Mouse (Mus musculus) MEL (cell line): ENCODE measurements around the gene Tmc8. TPM values are rescaled to one million over a fixed set of nuclear protein-coding genes. Genes with fewer than 3 reads are reported as not detected.

Experiments used
- DNase-seq: peaks from one replicate; pipeline ENCODE4 v3.0.0; 2011; ENCODE audit warnings: low read depth, low spot score
- H3K27ac ChIP-seq: 2 replicates; pipeline ENCODE4 v1.5.1; 2012; ENCODE audit warnings: low read depth, mild to moderate bottlenecking, control low read depth, low read length, moderate library complexity; ENCODE audit not compliant: control insufficient read depth
- H3K27me3 ChIP-seq, 2 experiments: fragments of 150-350 bp in 1 of 2; sonication (generic) in 1 of 2; 2 replicates each; pipeline ENCODE4 v1.6.1; 2012; ENCODE audit warnings: low read length in 2 of 2, mild to moderate bottlenecking in 2 of 2, improper control_type of control experiment in 1 of 2, moderate library complexity in 1 of 2; ENCODE audit not compliant: insufficient read depth in 2 of 2, control insufficient read depth in 1 of 2
- H3K36me3 ChIP-seq, 2 experiments: 2 replicates each; pipeline ENCODE4 v1.6.1; 2012 to 2014; ENCODE audit warnings: low read length in 2 of 2, improper control_type of control experiment in 1 of 2, inconsistent platforms in 1 of 2, mild to moderate bottlenecking in 1 of 2; ENCODE audit not compliant: insufficient read depth in 2 of 2, control insufficient read depth in 1 of 2
- H3K4me1 ChIP-seq, 2 experiments: fragments of 150-350 bp in 1 of 2; sonication (generic) in 1 of 2; 2 replicates each; pipeline ENCODE4 v1.6.1; 2012; ENCODE audit warnings: low read length in 2 of 2, improper control_type of control experiment in 1 of 2, mild to moderate bottlenecking in 1 of 2; ENCODE audit not compliant: insufficient read depth in 2 of 2, control insufficient read depth in 1 of 2
- H3K4me3 ChIP-seq, 2 experiments: fragments of 150-350 bp in 1 of 2; sonication (generic) in 1 of 2; 2 replicates each; pipeline ENCODE4 v1.5.1; 2012; ENCODE audit warnings: low read depth in 2 of 2, low read length in 2 of 2, mild to moderate bottlenecking in 2 of 2, moderate library complexity in 2 of 2, control low read depth in 1 of 2, improper control_type of control experiment in 1 of 2; ENCODE audit not compliant: control insufficient read depth in 1 of 2, insufficient read depth in 1 of 2
- H3K79me2 ChIP-seq: 2 replicates; pipeline ENCODE4 v1.6.1; 2012; ENCODE audit warnings: mild to moderate bottlenecking, low read length, moderate library complexity; ENCODE audit not compliant: control insufficient read depth, poor library complexity, insufficient read depth
- H3K9ac ChIP-seq: 2 replicates; pipeline ENCODE4 v1.6.1; 2012; ENCODE audit warnings: low read depth, mild to moderate bottlenecking, control low read depth, low read length, moderate library complexity; ENCODE audit not compliant: control insufficient read depth, poor library complexity, severe bottlenecking
- H3K9me3 ChIP-seq: fragments of 150-350 bp; sonication (generic); replicated peaks from 2 replicates; pipeline ENCODE4 v1.6.1; 2012; ENCODE audit warnings: mild to moderate bottlenecking, low read length, improper control_type of control experiment, moderate library complexity; ENCODE audit not compliant: insufficient read depth
- CTCF ChIP-seq, 3 experiments: IDR thresholded peaks in 2 of 3; conservative IDR thresholded peaks in 1 of 3; 2 replicates each; pipeline ENCODE4 v1.5.1; 2011 to 2012; ENCODE audit warnings: low read length in 3 of 3, low read depth in 2 of 3, mild to moderate bottlenecking in 2 of 3, improper control_type of control experiment in 1 of 3, inconsistent platforms in 1 of 3, mixed read lengths in 1 of 3, moderate library complexity in 1 of 3; ENCODE audit not compliant: control insufficient read depth in 1 of 3, insufficient read depth in 1 of 3, poor library complexity in 1 of 3, severe bottlenecking in 1 of 3
- E2F4 ChIP-seq: IDR thresholded peaks from 2 replicates; pipeline ENCODE4 v1.6.1; 2011; ENCODE audit warnings: low read depth, low read length, improper control_type of control experiment, borderline replicate concordance
- ELF1 ChIP-seq: IDR thresholded peaks from 2 replicates; pipeline ENCODE4 v1.6.1; 2014; ENCODE audit warnings: low read depth, mild to moderate bottlenecking, inconsistent platforms, low read length, improper control_type of control experiment, moderate library complexity
- GABPA ChIP-seq: IDR thresholded peaks from 2 replicates; pipeline ENCODE4 v1.6.1; 2012; ENCODE audit warnings: low read depth, mild to moderate bottlenecking, inconsistent platforms, low read length, improper control_type of control experiment, moderate library complexity
- GATA1 ChIP-seq: IDR thresholded peaks from 2 replicates; pipeline ENCODE4 v1.6.1; 2011; ENCODE audit warnings: low read depth, low read length, improper control_type of control experiment
- MAX ChIP-seq: IDR thresholded peaks from 2 replicates; pipeline ENCODE4 v1.6.1; 2011; ENCODE audit warnings: low read length, improper control_type of control experiment
- MAZ ChIP-seq: IDR thresholded peaks from 2 replicates; pipeline ENCODE4 v1.6.1; 2012; ENCODE audit warnings: low read depth, mild to moderate bottlenecking, inconsistent platforms, low read length, improper control_type of control experiment
- NELFE ChIP-seq: IDR thresholded peaks from 2 replicates; pipeline ENCODE4 v1.6.1; 2011; ENCODE audit warnings: low read depth, low read length, improper control_type of control experiment
- NRF1 ChIP-seq: IDR thresholded peaks from 2 replicates; pipeline ENCODE4 v1.6.1; 2014; ENCODE audit warnings: low read depth, mild to moderate bottlenecking, inconsistent platforms, low read length, improper control_type of control experiment, moderate library complexity; ENCODE audit not compliant: poor library complexity, insufficient read depth, severe bottlenecking
- POLR2AphosphoS2 ChIP-seq: IDR thresholded peaks from 2 replicates; pipeline ENCODE4 v1.6.1; 2011; ENCODE audit warnings: low read length, improper control_type of control experiment
- RAD21 ChIP-seq: IDR thresholded peaks from 2 replicates; pipeline ENCODE4 v1.6.1; 2011; ENCODE audit warnings: mild to moderate bottlenecking, low read depth, low read length, improper control_type of control experiment
- TAL1 ChIP-seq: IDR thresholded peaks from 2 replicates; pipeline ENCODE4 v1.6.1; 2012; ENCODE audit warnings: mild to moderate bottlenecking, inconsistent platforms, low read length, moderate library complexity, mixed read lengths
- TBP ChIP-seq: IDR thresholded peaks from 2 replicates; pipeline ENCODE4 v1.8.0; 2011; ENCODE audit warnings: low read depth, low read length, improper control_type of control experiment
- TCF12 ChIP-seq: IDR thresholded peaks from 2 replicates; pipeline ENCODE4 v1.6.1; 2014; ENCODE audit warnings: low read depth, mild to moderate bottlenecking, inconsistent platforms, low read length, improper control_type of control experiment, moderate library complexity
- UBTF ChIP-seq: IDR thresholded peaks from 2 replicates; pipeline ENCODE4 v1.6.1; 2012; ENCODE audit warnings: low read depth, mild to moderate bottlenecking, inconsistent platforms, low read length, improper control_type of control experiment, moderate library complexity, borderline replicate concordance; ENCODE audit not compliant: insufficient read depth
- USF1 ChIP-seq: IDR thresholded peaks from 2 replicates; pipeline ENCODE4 v1.6.1; 2014; ENCODE audit warnings: low read depth, mild to moderate bottlenecking, inconsistent platforms, low read length, improper control_type of control experiment, moderate library complexity
- ZKSCAN1 ChIP-seq: IDR thresholded peaks from 2 replicates; pipeline ENCODE4 v1.6.1; 2012; ENCODE audit warnings: low read depth, mild to moderate bottlenecking, inconsistent platforms, low read length, improper control_type of control experiment, moderate library complexity
- ZMIZ1 ChIP-seq: IDR thresholded peaks from 2 replicates; pipeline ENCODE4 v1.6.1; 2012; ENCODE audit warnings: low read depth, mild to moderate bottlenecking, inconsistent platforms, low read length, improper control_type of control experiment, moderate library complexity
- polyA plus RNA-seq, 2 experiments: library from polyadenylated mRNA; stranded (reverse) in 1 of 2; unstranded in 1 of 2; fragments of >175 nt in 1 of 2; fragments of >200 nt in 1 of 2; gene quantifications; 2 replicates each; pipeline versions ENCODE4 v1.2.1 to v1.2.4; 2012; ENCODE audit warnings: low replicate concordance in 2 of 2, low read depth in 1 of 2; ENCODE audit not compliant: insufficient read length in 2 of 2, insufficient read depth in 1 of 2, missing spikeins in 1 of 2
- total RNA-seq: library from RNA; depleted of rRNA; stranded (reverse); fragments of 300-350 nt; gene quantifications from 2 replicates; pipeline ENCODE4 v1.2.3, GENCODE M21; 2012

The Tmc8 gene
- total and polyA plus RNA-seq, 3 experiments = 15.4 to 23.5 TPM; not detected in 1

DNA sequence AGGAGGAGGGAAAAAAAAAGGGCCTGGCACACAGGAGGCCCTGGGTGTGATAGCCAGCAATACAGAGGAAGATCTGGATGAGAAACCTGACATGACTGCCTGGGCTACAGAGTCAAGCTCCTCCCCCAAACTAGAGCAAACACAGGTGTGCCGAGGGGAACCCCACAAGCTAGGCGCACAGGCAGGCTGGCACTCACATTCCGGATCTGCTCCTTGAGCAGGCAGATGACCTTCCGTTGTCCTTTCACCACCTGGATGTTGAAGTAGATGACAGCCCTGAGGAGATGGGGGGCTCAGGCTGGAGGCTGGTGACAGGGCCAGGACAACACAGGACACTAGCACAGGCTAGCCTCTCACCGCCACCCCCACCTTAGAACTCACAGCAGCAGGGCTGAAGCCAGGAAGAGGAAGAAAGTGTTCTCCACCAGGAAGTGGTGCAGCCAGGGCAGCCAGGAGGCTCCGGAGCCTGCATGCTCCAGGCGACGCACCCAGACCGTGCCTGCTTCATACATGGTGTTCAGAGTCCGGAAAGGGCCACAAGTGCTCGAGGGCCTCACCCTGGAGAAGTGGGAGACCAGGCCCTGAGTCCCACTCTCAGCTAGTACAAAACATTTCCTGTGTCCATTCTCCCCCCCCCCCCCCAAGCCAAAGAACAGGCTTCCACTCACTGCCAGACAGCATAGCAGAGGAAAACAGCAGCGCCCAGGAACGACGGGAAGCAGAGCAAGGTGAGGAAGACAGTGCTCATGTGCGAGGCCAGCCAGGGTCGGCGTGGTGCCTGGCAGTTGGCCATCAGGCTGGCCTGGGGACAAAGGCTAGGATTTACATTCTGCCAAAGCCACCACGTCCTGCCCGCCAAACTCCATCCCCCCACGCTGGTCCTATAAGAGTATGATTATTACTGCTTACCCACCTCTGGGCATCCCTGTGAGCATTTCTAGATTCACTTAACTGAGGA is 12.9 kb upstream of the Tmc8 start:
- Histone ChIP-seq H3K27ac (no peak overlapping the region), H3K4me1 (no peaks in the 10 kb centered on the region)
- DNase-seq = no peak

GRCm38 (mm10) chr11:117769683-117770047 is 12.2 kb upstream of the Tmc8 start:
- DNase-seq = no peak
- Histone ChIP-seq H3K36me3 (no peaks in the 10 kb centered on the region; a peak in 2 of 4 replicates), H3K4me1 (no peaks in the 10 kb centered on the region)

More for the DNA sequence above, 12.9 kb upstream of the Tmc8 start:
- H3K79me2 ChIP-seq = no peaks in the 10 kb centered on the region
- H3K36me3 ChIP-seq = no peaks in the 10 kb centered on the region; a peak in 2 of 4 replicates
- H3K27me3 ChIP-seq = no peaks in the 10 kb centered on the region
- no peaks in the 10 kb centered on the region for H3K9me3 ChIP-seq
- H3K9ac ChIP-seq = no peak overlapping the region
- TF ChIP-seq CTCF (IDR thresholded peaks at IDR 0.05 in 2 of 3, conservative IDR thresholded peaks at IDR 0.05 in 1 of 3; ENCODE audit: control insufficient read depth in 1 of 3, insufficient read depth in 1 of 3, low read depth in 2 of 3, low read length in 3 of 3, poor library complexity in 1 of 3, severe bottlenecking in 1 of 3) (no peak), POLR2AphosphoS2 (no peak), GABPA (no peak)
- no peak overlapping the region for H3K4me3 ChIP-seq

DNA sequence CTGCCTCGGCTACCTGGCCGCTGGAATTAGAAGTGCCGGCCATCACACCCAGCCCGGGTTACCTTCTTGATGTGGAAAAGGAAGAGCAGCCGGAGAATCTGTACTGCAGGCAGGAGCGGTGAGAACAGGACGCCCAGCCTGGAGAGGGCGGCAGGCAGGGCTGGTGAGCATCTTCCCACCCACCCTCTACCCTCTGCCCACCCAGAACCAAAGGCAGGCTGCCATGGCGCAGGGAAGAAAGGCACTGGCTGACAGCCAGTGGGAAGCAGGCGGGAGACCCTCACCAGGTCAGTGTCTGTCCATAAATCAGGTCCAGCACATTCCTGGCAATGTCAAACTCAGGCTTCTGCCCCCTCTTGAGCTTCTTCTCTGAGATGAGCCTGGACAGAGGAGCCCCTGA is 11.5 kb upstream of the Tmc8 start:
- no peak for DNase-seq
- Histone ChIP-seq H3K79me2 (no peaks in the 10 kb centered on the region), H3K4me1 (no peaks in the 10 kb centered on the region), H3K9me3 (no peaks in the 10 kb centered on the region), H3K36me3 (no peaks in the 10 kb centered on the region; a peak in 2 of 4 replicates), H3K9ac (no peak overlapping the region), H3K4me3 (no peak overlapping the region), H3K27ac (no peak overlapping the region), H3K27me3 (no peaks in the 10 kb centered on the region)
- TF ChIP-seq UBTF (no peak), NELFE (no peak), E2F4 (no peak), ELF1 (no peak), ZMIZ1 (no peak), TBP (no peak), ZKSCAN1 (no peak), MAX (no peak), MAZ (no peak), TCF12 (no peak), USF1 (no peak), RAD21 (no peak), GATA1 (no peak), NRF1 (no peak)

More at GRCm38 (mm10) chr11:117769683-117770047, 12.2 kb upstream of the Tmc8 start:
- no peak overlapping the region for H3K4me3 ChIP-seq
- no peaks in the 10 kb centered on the region for H3K27me3 ChIP-seq
- no peak for TF ChIP-seq TAL1
- no peak overlapping the region for H3K9ac ChIP-seq
- H3K9me3 ChIP-seq = no peaks in the 10 kb centered on the region
- no peaks in the 10 kb centered on the region for H3K79me2 ChIP-seq
- H3K27ac ChIP-seq = no peak overlapping the region
